Mouse (Mus musculus) CH12.LX (cell line): ENCODE results near the gene Pus7l. TPM values are rescaled to one million over a fixed set of nuclear protein-coding genes. Genes with fewer than 3 reads are reported as not detected.

Experiments
- DNase-seq: peaks from one replicate; pipeline ENCODE4 v3.0.0-alpha.2; 2013; ENCODE audit errors: extremely low read depth
- H3K27ac ChIP-seq: 2 replicates; pipeline ENCODE4 v1.5.1; 2012; ENCODE audit warnings: low read depth, mild to moderate bottlenecking, control low read depth, moderate library complexity; ENCODE audit not compliant: insufficient read depth
- H3K27me3 ChIP-seq: replicated peaks from 2 replicates; pipeline ENCODE3; 2012; ENCODE audit warnings: inconsistent platforms
- H3K36me3 ChIP-seq, 2 experiments: replicated peaks in 1 of 2; 2 replicates each; pipeline versions ENCODE3 to v1.6.1; 2012; ENCODE audit warnings: inconsistent platforms in 1 of 2, low read length in 1 of 2, mild to moderate bottlenecking in 1 of 2, mixed read lengths in 1 of 2, moderate library complexity in 1 of 2; ENCODE audit not compliant: control insufficient read depth in 1 of 2, insufficient read depth in 1 of 2
- H3K4me1 ChIP-seq, 2 experiments: 2 replicates each; pipeline ENCODE4 v1.6.1; 2012; ENCODE audit warnings: inconsistent platforms in 1 of 2, moderate library complexity in 1 of 2; ENCODE audit not compliant: insufficient read depth in 2 of 2, control insufficient read depth in 1 of 2
- H3K4me2 ChIP-seq: 2 replicates; pipeline ENCODE4 v1.6.1; 2012; ENCODE audit warnings: low read depth, mild to moderate bottlenecking, control low read depth; ENCODE audit not compliant: poor library complexity, insufficient read depth, severe bottlenecking
- H3K4me3 ChIP-seq, 3 experiments: fragments of 150-350 bp in 1 of 3; sonication (generic) in 1 of 3; replicated peaks in 1 of 3; 2 replicates each; pipeline versions ENCODE3 to v1.5.1; 2011 to 2012; ENCODE audit warnings: low read depth in 2 of 3, low read length in 2 of 3, mild to moderate bottlenecking in 2 of 3, moderate library complexity in 2 of 3, control low read depth in 1 of 3, improper control_type of control experiment in 1 of 3, inconsistent platforms in 1 of 3, mixed read lengths in 1 of 3; ENCODE audit not compliant: poor library complexity in 1 of 3
- H3K79me2 ChIP-seq: replicated peaks from 2 replicates; pipeline ENCODE4 v1.6.1; 2012; ENCODE audit warnings: mild to moderate bottlenecking, moderate library complexity; ENCODE audit not compliant: control insufficient read depth, poor library complexity, insufficient read depth, severe bottlenecking; ENCODE audit errors: extremely low read depth
- H3K9ac ChIP-seq: 2 replicates; pipeline ENCODE4 v1.6.1; 2012; ENCODE audit warnings: low read depth, mild to moderate bottlenecking, control low read depth, moderate library complexity; ENCODE audit not compliant: insufficient read depth
- H3K9me3 ChIP-seq: replicated peaks from 2 replicates; pipeline ENCODE3; 2012; ENCODE audit warnings: low read length, inconsistent platforms, mixed read lengths
- BHLHE40 ChIP-seq: IDR thresholded peaks from 2 replicates; pipeline ENCODE4 v1.6.1; 2011; ENCODE audit warnings: mild to moderate bottlenecking, low read depth, low read length, improper control_type of control experiment
- CHD2 ChIP-seq: IDR thresholded peaks from 2 replicates; pipeline ENCODE4 v1.6.1; 2011; ENCODE audit warnings: low read length, improper control_type of control experiment
- CTCF ChIP-seq, 2 experiments: IDR thresholded peaks in 1 of 2; conservative IDR thresholded peaks in 1 of 2; 2 replicates each; pipeline ENCODE4 v1.5.1; 2011 to 2012; ENCODE audit warnings: low read depth in 2 of 2, low read length in 2 of 2, improper control_type of control experiment in 1 of 2, inconsistent platforms in 1 of 2, mild to moderate bottlenecking in 1 of 2, moderate library complexity in 1 of 2
- ELF1 ChIP-seq: IDR thresholded peaks from 2 replicates; pipeline ENCODE4 v1.6.1; 2014; ENCODE audit warnings: low read depth, mild to moderate bottlenecking, inconsistent platforms, low read length, improper control_type of control experiment
- ETS1 ChIP-seq: conservative IDR thresholded peaks from 2 replicates; pipeline ENCODE4 v1.6.1; 2012; ENCODE audit warnings: low read depth, mild to moderate bottlenecking, inconsistent platforms, low read length, improper control_type of control experiment, moderate library complexity
- GABPA ChIP-seq: IDR thresholded peaks from 2 replicates; pipeline ENCODE4 v1.6.1; 2012; ENCODE audit warnings: low read depth, low read length, improper control_type of control experiment, inconsistent platforms; ENCODE audit not compliant: insufficient replicate concordance
- IRF4 ChIP-seq: IDR thresholded peaks from 2 replicates; pipeline ENCODE4 v1.6.1; 2014; ENCODE audit warnings: low read depth, mild to moderate bottlenecking, inconsistent platforms, low read length, improper control_type of control experiment
- JUND ChIP-seq: conservative IDR thresholded peaks from 2 replicates; pipeline ENCODE4 v1.6.1; 2011; ENCODE audit warnings: low read depth, low read length, improper control_type of control experiment
- KAT2A ChIP-seq: IDR thresholded peaks from 2 replicates; pipeline ENCODE4 v1.6.1; 2012; ENCODE audit warnings: low read length, improper control_type of control experiment, inconsistent platforms; ENCODE audit not compliant: insufficient replicate concordance
- MAFK ChIP-seq: IDR thresholded peaks from 2 replicates; pipeline ENCODE4 v1.6.1; 2011; ENCODE audit warnings: low read length, improper control_type of control experiment; ENCODE audit not compliant: insufficient replicate concordance
- MEF2A ChIP-seq: IDR thresholded peaks from 2 replicates; pipeline ENCODE4 v1.6.1; 2014; ENCODE audit warnings: low read depth, mild to moderate bottlenecking, inconsistent platforms, low read length, improper control_type of control experiment, borderline replicate concordance
- MXI1 ChIP-seq: IDR thresholded peaks from 2 replicates; pipeline ENCODE4 v1.6.1; 2011; ENCODE audit warnings: mild to moderate bottlenecking, low read depth, low read length, improper control_type of control experiment
- MYC ChIP-seq: IDR thresholded peaks from 2 replicates; pipeline ENCODE4 v1.6.1; 2011; ENCODE audit warnings: low read depth, mild to moderate bottlenecking, improper control_type of control experiment, low read length
- NELFE ChIP-seq: IDR thresholded peaks from 2 replicates; pipeline ENCODE4 v1.6.1; 2011; ENCODE audit warnings: low read depth, low read length, improper control_type of control experiment
- PAX5 ChIP-seq: IDR thresholded peaks from 2 replicates; pipeline ENCODE4 v1.6.1; 2012; ENCODE audit warnings: low read length, inconsistent platforms, mixed read lengths
- POLR2A ChIP-seq: IDR thresholded peaks from 2 replicates; pipeline ENCODE4 v1.6.1; 2011; ENCODE audit warnings: low read depth, mild to moderate bottlenecking, improper control_type of control experiment, low read length
- POLR2AphosphoS2 ChIP-seq: IDR thresholded peaks from 2 replicates; pipeline ENCODE4 v1.6.1; 2011; ENCODE audit warnings: low read depth, low read length, improper control_type of control experiment
- RAD21 ChIP-seq: IDR thresholded peaks from 2 replicates; pipeline ENCODE4 v1.6.1; 2011; ENCODE audit warnings: low read depth, mild to moderate bottlenecking, low read length, improper control_type of control experiment, moderate library complexity
- RCOR1 ChIP-seq: conservative IDR thresholded peaks from 2 replicates; pipeline ENCODE4 v1.6.1; 2012; ENCODE audit warnings: low read depth, mild to moderate bottlenecking, inconsistent platforms, low read length, improper control_type of control experiment
- SIN3A ChIP-seq: IDR thresholded peaks from 2 replicates; pipeline ENCODE4 v1.6.1; 2012; ENCODE audit warnings: low read length, improper control_type of control experiment, inconsistent platforms
- ZC3H11A ChIP-seq: IDR thresholded peaks from 2 replicates; pipeline ENCODE4 v1.6.1; 2012; ENCODE audit warnings: low read depth, mild to moderate bottlenecking, inconsistent platforms, low read length, improper control_type of control experiment
- ZKSCAN1 ChIP-seq: IDR thresholded peaks from 2 replicates; pipeline ENCODE4 v1.6.1; 2012; ENCODE audit warnings: low read depth, inconsistent platforms, low read length, improper control_type of control experiment, borderline replicate concordance
- ZMIZ1 ChIP-seq: IDR thresholded peaks from 2 replicates; pipeline ENCODE4 v1.6.1; 2012; ENCODE audit warnings: low read depth, mild to moderate bottlenecking, inconsistent platforms, low read length, improper control_type of control experiment
- dilution Hi-C: fragments of 300-500 bp; cut with MboI; formaldehyde crosslinking; loops from 2 replicates; pipeline ENCODE4 v1.14.3; 2020; ENCODE audit warnings: low sequenced_read_pairs; ENCODE audit not compliant: extremely low pct_unique_long_range_greater_than_20kb, extremely low pct_ligation_motif_present
- in situ Hi-C: fragments of 300-500 bp; cut with MboI; formaldehyde crosslinking; loops from 3 replicates; pipeline ENCODE4 v1.14.3; 2019; ENCODE audit warnings: low sequenced_read_pairs, low pct_ligation_motif_present, low pct_unique_long_range_greater_than_20kb, mixed read lengths
- polyA plus RNA-seq: library from polyadenylated mRNA; unstranded; fragments of >175 nt; gene quantifications from 2 replicates; pipeline ENCODE4 v1.2.1, GENCODE M21; 2012; ENCODE audit warnings: low read depth; ENCODE audit not compliant: insufficient read length
- total RNA-seq, 2 experiments: library from RNA; depleted of rRNA; stranded (reverse); fragments of 300-350 nt in 1 of 2; fragments of >200 nt in 1 of 2; gene quantifications; 2 replicates each; pipeline ENCODE4 v1.2.3; 2012 to 2014

Gene Pus7l
- total and polyA plus RNA-seq, 3 experiments, result 14.8 to 16.9 (median 15.2) TPM

GRCm38 (mm10) chr15:94480248-94480647, 63.1 kb downstream of the Pus7l start:
- Histone ChIP-seq H3K27ac (no peak overlapping the region), H3K9ac (no peak overlapping the region), H3K27me3 (no peaks in the 10 kb centered on the region), H3K36me3 (no peaks in the 10 kb centered on the region), H3K9me3 (no peaks in the 10 kb centered on the region), H3K4me3 (no peak overlapping the region), H3K4me1 (peaks cover 5 to 7% of the 10 kb centered on the region in 2 experiments; a peak in 3 of 4 replicates), H3K4me2 (no peak overlapping the region), H3K79me2 (no peaks in the 10 kb centered on the region)
- TF ChIP-seq CTCF (conservative IDR thresholded peaks at IDR 0.05 in 1 of 2, IDR thresholded peaks at IDR 0.05 in 1 of 2; ENCODE audit: low read depth in 2 of 2, low read length in 2 of 2) (no peak), ELF1 (no peak), MAFK (no peak), ETS1 (no peak), MYC (no peak), JUND (no peak), POLR2A (no peak), CHD2 (no peak), ZMIZ1 (no peak), ZC3H11A (no peak), IRF4 (no peak), ZKSCAN1 (no peak)
- in situ Hi-C loops (no loop called here), dilution Hi-C loops (no loop called here)
- DNase-seq, result no peak

DNA sequence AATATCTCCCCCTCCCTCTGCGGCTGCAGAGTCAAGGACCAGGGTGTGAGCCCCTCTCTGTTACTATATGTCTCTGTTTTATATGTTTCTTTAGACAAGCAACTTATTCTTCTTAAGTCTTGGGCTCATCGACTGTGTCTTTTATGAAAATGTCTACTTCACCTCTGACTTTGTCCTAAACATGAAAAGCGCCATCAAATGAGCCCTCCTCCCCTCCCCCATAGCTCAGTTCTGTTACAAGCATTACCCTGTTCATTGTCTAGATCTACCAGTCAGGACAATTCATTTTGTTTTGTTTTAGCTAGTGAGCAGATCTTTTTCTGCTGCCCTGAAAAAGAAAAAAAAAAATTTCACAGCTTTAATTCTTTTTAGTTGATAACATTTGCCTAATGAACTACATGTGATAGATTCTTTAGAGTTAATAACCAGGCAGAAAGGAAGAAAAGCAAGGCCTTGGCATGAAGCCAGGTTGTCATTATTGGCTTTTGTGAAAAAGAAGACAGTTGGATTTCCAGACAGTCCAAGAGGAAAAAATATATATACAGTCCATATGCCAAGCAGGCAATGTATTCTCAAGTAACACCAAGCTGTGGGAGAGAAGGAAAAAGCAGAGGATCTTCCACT, 63.7 kb downstream of the Pus7l start:
- Histone ChIP-seq H3K9me3 (no peaks in the 10 kb centered on the region), H3K79me2 (no peaks in the 10 kb centered on the region), H3K4me2 (no peak overlapping the region), H3K27me3 (no peaks in the 10 kb centered on the region), H3K36me3 (no peaks in the 10 kb centered on the region), H3K4me1 (peaks cover 5 to 7% of the 10 kb centered on the region in 2 experiments; a peak in 3 of 4 replicates), H3K4me3 (no peak overlapping the region), H3K9ac (no peak overlapping the region), H3K27ac (no peak overlapping the region)
- DNase-seq, result no peak
- dilution Hi-C loops (no loop called here), in situ Hi-C loops (no loop called here)
- TF ChIP-seq PAX5, result no peak
- TF ChIP-seq MXI1, result no peak
- no peak for TF ChIP-seq GABPA
- no peak for TF ChIP-seq IRF4
- TF ChIP-seq MAFK, result no peak
- no peak for TF ChIP-seq SIN3A
- TF ChIP-seq NELFE, result no peak
- TF ChIP-seq CHD2, result no peak
- no peak for TF ChIP-seq RAD21
- no peak for TF ChIP-seq BHLHE40
- TF ChIP-seq KAT2A, result no peak
- no peak for TF ChIP-seq ZMIZ1
- no peak for TF ChIP-seq MEF2A
- TF ChIP-seq RCOR1, result no peak
- TF ChIP-seq POLR2AphosphoS2, result no peak
- TF ChIP-seq ZC3H11A, result no peak
- no peak for TF ChIP-seq POLR2A
